Mouse (Mus musculus) T-cell, adult 66 days (primary cell): ENCODE measurements around the gene Lce1i. TPM values are rescaled to one million over a fixed set of nuclear protein-coding genes. Genes with fewer than 3 reads are reported as not detected.

Experiments
- total RNA-seq, 2 experiments: library from RNA; stranded (reverse); gene quantifications; 3 replicates in 1 of 2; 4 replicates in 1 of 2; pipeline ENCODE4 v1.2.4; 2023

The Lce1i gene
- not detected for total RNA-seq

DNA sequence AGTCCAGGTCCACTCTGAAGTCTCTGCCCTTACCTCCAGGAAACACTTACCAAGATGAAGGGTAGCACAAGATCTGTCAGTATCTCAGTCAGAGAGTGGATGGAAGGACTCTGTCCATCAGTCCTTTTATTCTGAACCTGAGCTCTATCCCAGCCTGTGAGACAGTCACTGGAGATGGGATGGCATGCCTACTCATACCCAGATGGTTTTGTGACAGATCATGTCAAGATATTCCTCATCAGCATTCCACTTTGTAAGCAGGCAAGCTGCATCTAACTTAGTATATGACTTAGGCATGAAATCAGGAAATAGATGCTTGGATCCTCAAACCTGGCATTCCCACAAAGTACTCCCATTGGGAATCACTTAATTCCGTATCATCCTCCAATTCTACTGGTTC, at the start of gene Lce1i:
Lce1i (minus strand) TSS at position 101 of the 400 bp plus-strand sequence.

DNA sequence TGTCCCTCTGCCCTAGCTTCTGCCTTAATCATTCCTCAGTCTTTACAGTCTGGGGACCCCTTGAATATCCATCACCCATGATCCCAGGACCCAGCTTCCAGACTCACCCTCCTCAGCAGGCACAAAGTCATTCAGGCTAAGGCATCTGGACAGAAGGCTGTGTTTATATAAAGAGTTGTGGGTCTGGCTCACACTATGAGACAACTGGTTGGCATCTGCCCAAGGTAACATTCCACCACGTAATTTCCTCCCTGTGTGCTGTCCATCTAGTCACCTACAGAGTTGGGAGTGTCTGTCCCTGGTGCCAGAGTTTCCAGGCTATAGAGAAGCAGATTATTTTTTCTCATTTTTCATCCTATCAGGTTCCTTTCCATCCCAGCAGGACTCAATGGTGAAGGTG, 48.4 kb upstream of the Lce1i start, which contains the start of gene Kprp:
Kprp (minus strand) TSS at position 140 of the 400 bp plus-strand sequence.

DNA sequence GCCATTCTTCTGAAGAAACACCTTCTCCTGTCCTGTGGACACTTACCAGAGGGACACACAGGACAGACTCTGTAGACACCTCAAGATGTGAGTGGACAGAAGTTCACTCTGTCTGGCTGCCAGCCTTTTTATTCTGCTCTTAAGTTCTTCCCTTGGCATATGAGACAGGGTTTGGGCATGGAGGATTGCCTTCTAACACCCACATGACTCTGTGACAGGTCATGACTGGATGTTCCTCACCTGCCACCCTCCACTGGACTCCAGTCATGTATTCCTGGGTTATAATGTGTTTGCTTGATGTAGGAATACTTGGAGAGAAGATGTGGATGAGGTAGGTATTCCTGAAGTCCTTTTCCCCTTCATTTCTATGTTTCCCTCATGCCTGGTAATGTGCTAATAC, 29.1 kb upstream of the Lce1i start, which contains the start of gene Lce1k:
Lce1k (minus strand) TSS at position 101 of the 400 bp plus-strand sequence.

DNA sequence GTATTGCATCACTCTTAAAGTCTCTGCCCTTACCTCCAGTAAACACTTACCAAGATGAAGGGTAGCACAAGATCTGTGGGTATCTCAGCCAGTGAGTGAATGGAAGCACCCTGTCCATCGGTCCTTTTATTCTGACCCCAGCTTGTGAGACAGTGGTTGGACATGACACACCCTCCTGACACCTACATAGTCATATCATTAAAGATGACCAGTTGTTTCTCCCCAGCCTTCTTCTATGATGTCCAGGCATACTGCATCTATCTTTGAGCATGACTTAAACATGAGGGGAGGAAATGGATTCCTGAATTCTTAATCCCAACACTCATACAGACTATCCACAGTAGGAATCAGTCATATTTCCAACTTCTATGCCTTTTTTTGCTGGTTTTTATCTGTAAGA, 11.7 kb upstream of the Lce1i start, which contains the start of gene Lce1j:
Lce1j (minus strand) TSS at position 101 of the 400 bp plus-strand sequence.

DNA sequence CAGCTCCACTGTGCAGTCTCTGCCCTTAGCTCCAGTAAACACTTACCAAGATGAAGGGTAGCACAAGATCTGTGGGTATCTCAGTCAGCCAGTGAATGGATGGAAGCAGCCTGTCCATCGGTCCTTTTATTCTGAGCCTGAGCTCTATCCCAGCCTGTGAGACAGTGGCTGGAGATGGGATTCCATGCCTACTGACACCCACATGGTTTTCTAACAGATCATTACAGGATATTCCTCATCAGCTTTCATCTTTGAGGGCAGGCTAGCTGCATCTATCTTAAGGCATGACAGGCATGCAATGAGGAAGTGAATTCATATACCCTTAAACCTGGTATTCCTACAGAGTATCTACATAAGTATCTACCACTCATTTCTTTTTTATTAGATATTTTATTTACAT, 13.7 kb downstream of the Lce1i start, which contains the start of gene Lce1h:
Lce1h (minus strand) TSS at position 101 of the 400 bp plus-strand sequence.

DNA sequence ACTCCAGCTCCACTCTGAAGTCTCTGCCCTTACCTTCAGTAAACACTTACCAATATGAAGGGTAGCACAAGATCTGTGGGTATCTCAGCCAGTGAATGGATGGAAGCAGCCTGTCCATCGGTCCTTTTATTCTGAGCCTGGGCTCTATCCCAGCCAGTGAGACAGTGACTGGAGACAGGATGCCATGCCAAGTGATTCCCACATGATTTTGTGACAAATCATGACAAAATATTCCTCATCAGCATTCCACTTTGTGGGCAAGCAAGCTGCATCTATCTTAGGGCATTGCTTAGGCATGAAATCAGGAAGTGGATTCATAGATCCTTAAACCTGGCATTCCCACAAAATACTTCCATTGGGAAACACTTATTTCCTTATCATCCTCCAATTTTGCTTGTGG, 26.5 kb downstream of the Lce1i start, which contains the start of gene Lce1g:
Lce1g (minus strand) TSS at position 101 of the 400 bp plus-strand sequence.

DNA sequence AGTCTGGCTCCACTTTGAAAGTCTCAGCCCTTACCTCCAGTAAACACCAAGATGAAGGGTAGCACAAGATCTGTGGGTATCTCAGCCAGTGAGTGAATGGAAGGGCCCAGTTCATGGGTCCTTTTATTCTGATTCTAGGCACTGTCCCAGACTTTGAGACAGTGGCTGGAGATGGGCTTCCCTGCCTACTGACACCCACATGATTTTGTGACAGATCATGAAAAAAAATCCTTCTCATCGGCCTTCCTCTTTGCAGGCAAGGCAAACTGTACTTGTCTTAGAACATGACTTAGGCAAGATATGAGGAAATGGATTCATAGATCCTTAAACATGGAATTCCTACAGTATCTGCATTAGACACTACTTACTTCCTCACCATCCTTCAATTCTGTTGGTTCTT, 39.7 kb downstream of the Lce1i start, which contains the start of gene Gm38119:
Gm38119 (minus strand) TSS at position 101 of the 400 bp plus-strand sequence.

Other genes starting within 250 kb of the Lce1i start
- gene 2310046K23Rik, start 244.4 kb downstream of the Lce1i start, total RNA-seq, result not detected
- not detected for gene Ivl, start 205.2 kb downstream of the Lce1i start, total RNA-seq
- gene Smcp, start 189.9 kb downstream of the Lce1i start, total RNA-seq, result not detected
- gene 2210017I01Rik, start 171.4 kb downstream of the Lce1i start, total RNA-seq, result not detected
- gene Lce6a, start 157.2 kb downstream of the Lce1i start, total RNA-seq, result not detected
- gene Lce1a1, start 130.6 kb downstream of the Lce1i start, total RNA-seq, result not detected
- not detected for gene Lce1b, start 122.0 kb downstream of the Lce1i start, total RNA-seq
- gene Lce1a2, start 108.6 kb downstream of the Lce1i start, total RNA-seq, result not detected
- gene Lce1c, start 99.7 kb downstream of the Lce1i start, total RNA-seq, result not detected
- not detected for gene Lce1d, start 91.7 kb downstream of the Lce1i start, total RNA-seq
- gene Lce1e, start 69.8 kb downstream of the Lce1i start, total RNA-seq, result not detected
- not detected for gene Lce1f, start 58.5 kb downstream of the Lce1i start, total RNA-seq
- gene Gm38119, start 39.8 kb downstream of the Lce1i start, total RNA-seq, result not detected
- not detected for gene Lce1g, start 26.6 kb downstream of the Lce1i start, total RNA-seq
- not detected for gene Lce1h, start 13.8 kb downstream of the Lce1i start, total RNA-seq
- gene Lce1j, start 11.6 kb upstream of the Lce1i start, total RNA-seq, result not detected
- gene Lce1k, start 29.0 kb upstream of the Lce1i start, total RNA-seq, result not detected
- not detected for gene Kprp, start 48.3 kb upstream of the Lce1i start, total RNA-seq
- gene Lce1l, start 72.4 kb upstream of the Lce1i start, total RNA-seq, result not detected
- not detected for gene 2310050C09Rik, start 91.3 kb upstream of the Lce1i start, total RNA-seq
- not detected for gene Lce3a, start 147.3 kb upstream of the Lce1i start, total RNA-seq
- gene Lce3b, start 154.1 kb upstream of the Lce1i start, total RNA-seq, result not detected
- gene Lce3c, start 165.6 kb upstream of the Lce1i start, total RNA-seq, result not detected
- gene Lce3d, start 178.5 kb upstream of the Lce1i start, total RNA-seq, result not detected
- not detected for gene Lce3e, start 188.2 kb upstream of the Lce1i start, total RNA-seq
- not detected for gene Lce3f, start 213.3 kb upstream of the Lce1i start, total RNA-seq
- gene Crct1, start 236.8 kb upstream of the Lce1i start, total RNA-seq, result not detected
- not detected for gene Lce1m, start 240.2 kb upstream of the Lce1i start, total RNA-seq